Mouse (Mus musculus) forebrain, embryonic 14.5 days (tissue): ENCODE measurements around the gene Hist1h2br. TPM values are rescaled to one million over a fixed set of nuclear protein-coding genes. Genes with fewer than 3 reads are reported as not detected.
"Not testable (repeated sequence)": the region's sequence is repeated elsewhere in the genome, so short reads cannot be mapped to it uniquely, and the experiment has no call there.

ENCODE experiments used
- ATAC-seq: fragments of 200-750 bp; cut with Nextera tagmentation; 2 replicates; pipeline ENCODE4 v1.8.0; 2017; ENCODE audit warnings: mild to moderate bottlenecking, moderate library complexity
- DNase-seq: peaks from one replicate; pipeline ENCODE4 v3.0.0-alpha.2; 2015; ENCODE audit warnings: low spot score
- H3K27ac ChIP-seq: fragments of 300-500 bp; sonication (generic); 2 replicates; pipeline ENCODE4 v1.5.1; 2014; ENCODE audit warnings: low read depth, mild to moderate bottlenecking, control low read depth, low read length, moderate library complexity
- H3K27me3 ChIP-seq: fragments of 300-500 bp; sonication (generic); replicated peaks from 2 replicates; pipeline ENCODE4 v1.6.1; 2014; ENCODE audit warnings: low read length, control low read depth, mixed read lengths; ENCODE audit not compliant: control insufficient read depth, insufficient read depth
- H3K36me3 ChIP-seq: fragments of 300-500 bp; sonication (generic); 2 replicates; pipeline ENCODE4 v1.6.1; 2014; ENCODE audit warnings: low read length, control low read depth; ENCODE audit not compliant: control insufficient read depth, insufficient read depth
- H3K4me1 ChIP-seq: fragments of 300-500 bp; sonication (generic); 2 replicates; pipeline ENCODE4 v1.6.1; 2014; ENCODE audit warnings: antibody characterized with exemption, low read length, control low read depth; ENCODE audit not compliant: control insufficient read depth, insufficient read depth
- H3K4me2 ChIP-seq: fragments of 300-500 bp; sonication (generic); 2 replicates; pipeline ENCODE4 v1.6.1; 2014; ENCODE audit warnings: mild to moderate bottlenecking, control low read depth, low read length
- H3K4me3 ChIP-seq: fragments of 300-500 bp; sonication (generic); 2 replicates; pipeline ENCODE4 v1.5.1; 2014; ENCODE audit warnings: low read depth, low read length, control low read depth
- H3K9ac ChIP-seq: fragments of 300-500 bp; sonication (generic); 2 replicates; pipeline ENCODE4 v1.6.1; 2014; ENCODE audit warnings: mild to moderate bottlenecking, low read length, control low read depth, moderate library complexity
- H3K9me3 ChIP-seq: fragments of 300-500 bp; sonication (generic); replicated peaks from 2 replicates; pipeline ENCODE4 v1.6.1; 2016; ENCODE audit warnings: low read length, control low read depth, mixed read lengths; ENCODE audit not compliant: control insufficient read depth
- WGBS: fragments of 180-500 bp; shearing (Covaris S2); extraction: QIAGEN DNeasy Blood & Tissue Kit; methylation state at CpG from one replicate; pipeline ENCODE4 v1.1.7; 2014; 5-methylcytosine and 5-hydroxymethylcytosine counted together
- polyA plus RNA-seq: library from polyadenylated mRNA; unstranded; fragments of >200 nt; fragmentation: Nextera tagmentation; extraction: Ambion mirVana; gene quantifications from 2 replicates; pipeline ENCODE4 v1.2.1, GENCODE M21; 2014

Gene Hist1h2br
- polyA plus RNA-seq, 1 experiment from 2014 or later: 17.8 TPM

- Histone ChIP-seq H3K36me3 (no peaks in the 10 kb centered on the region), H3K4me3 (no peak overlapping the region), H3K4me2 (no peak overlapping the region), H3K9ac (no peak overlapping the region), H3K27me3 (no peaks in the 10 kb centered on the region), H3K4me1 (no peaks in the 10 kb centered on the region), H3K9me3 (no peaks in the 10 kb centered on the region), H3K27ac (no peak overlapping the region)
- 11% methylated on average over 5 of the region's 5 CpGs for WGBS
- peak; percentile 10 for DNase-seq
- ATAC-seq: no peak
These were observed 28.1 kb downstream of the Hist1h2br start for GRCm38 (mm10) chr13:21861608-21862007.

DNA sequence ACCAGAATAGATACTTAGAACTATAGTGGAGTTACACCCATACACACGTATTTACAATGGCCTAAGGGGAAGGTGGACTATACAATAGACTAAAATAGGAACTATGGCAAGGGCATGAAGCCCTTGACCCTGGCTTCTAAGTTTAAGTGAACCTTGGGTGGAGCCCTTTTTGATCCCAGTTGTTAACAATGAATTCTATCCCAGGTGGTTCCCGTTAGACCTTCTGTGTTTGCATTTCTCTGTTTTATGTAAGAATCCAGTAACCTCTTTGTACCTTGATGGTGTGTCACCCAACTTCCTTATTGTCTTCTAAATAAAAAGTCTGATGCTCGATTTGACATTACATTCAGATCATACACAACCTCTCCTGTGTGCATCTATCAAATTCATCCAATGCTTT, 32.0 kb downstream of the Hist1h2br start:
- not testable (repeated sequence) for H3K27ac ChIP-seq, DNase-seq, H3K4me3 ChIP-seq, H3K27me3 ChIP-seq, H3K9ac ChIP-seq, ATAC-seq, H3K4me1 ChIP-seq, H3K4me2 ChIP-seq, H3K36me3 ChIP-seq, H3K9me3 ChIP-seq
- WGBS: 74% methylated on average over 3 of the region's 3 CpGs

DNA sequence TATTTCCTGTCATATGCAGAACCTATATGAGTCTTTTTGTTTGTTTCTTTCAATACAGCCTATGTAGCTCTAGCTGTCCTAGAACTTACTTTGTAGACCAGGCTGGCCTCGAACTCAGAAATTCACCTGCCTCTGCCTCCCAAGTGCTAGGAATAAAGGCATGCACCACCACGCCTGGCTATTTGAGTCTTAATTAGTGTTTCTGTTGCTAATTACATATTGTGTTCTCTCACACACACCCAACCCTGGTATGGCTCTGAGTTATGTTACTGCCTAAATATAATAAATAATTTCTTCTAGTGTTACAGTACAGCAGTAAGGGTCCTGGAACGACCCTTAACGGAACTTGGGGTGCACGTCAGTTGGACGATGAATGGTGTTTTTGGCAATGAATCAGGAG, 47.2 kb downstream of the Hist1h2br start:
- no peaks in the 10 kb centered on the region for H3K9me3 ChIP-seq
- H3K36me3 ChIP-seq: no peaks in the 10 kb centered on the region
- no peaks in the 10 kb centered on the region for H3K4me1 ChIP-seq
- DNase-seq: no peak
- H3K27me3 ChIP-seq: no peaks in the 10 kb centered on the region
- no peak overlapping the region for H3K27ac ChIP-seq
- WGBS: 83% methylated on average over 6 of the region's 6 CpGs
- no peak overlapping the region for H3K4me2 ChIP-seq
- ATAC-seq: no peak
- no peak overlapping the region for H3K4me3 ChIP-seq
- no peak overlapping the region for H3K9ac ChIP-seq

DNA sequence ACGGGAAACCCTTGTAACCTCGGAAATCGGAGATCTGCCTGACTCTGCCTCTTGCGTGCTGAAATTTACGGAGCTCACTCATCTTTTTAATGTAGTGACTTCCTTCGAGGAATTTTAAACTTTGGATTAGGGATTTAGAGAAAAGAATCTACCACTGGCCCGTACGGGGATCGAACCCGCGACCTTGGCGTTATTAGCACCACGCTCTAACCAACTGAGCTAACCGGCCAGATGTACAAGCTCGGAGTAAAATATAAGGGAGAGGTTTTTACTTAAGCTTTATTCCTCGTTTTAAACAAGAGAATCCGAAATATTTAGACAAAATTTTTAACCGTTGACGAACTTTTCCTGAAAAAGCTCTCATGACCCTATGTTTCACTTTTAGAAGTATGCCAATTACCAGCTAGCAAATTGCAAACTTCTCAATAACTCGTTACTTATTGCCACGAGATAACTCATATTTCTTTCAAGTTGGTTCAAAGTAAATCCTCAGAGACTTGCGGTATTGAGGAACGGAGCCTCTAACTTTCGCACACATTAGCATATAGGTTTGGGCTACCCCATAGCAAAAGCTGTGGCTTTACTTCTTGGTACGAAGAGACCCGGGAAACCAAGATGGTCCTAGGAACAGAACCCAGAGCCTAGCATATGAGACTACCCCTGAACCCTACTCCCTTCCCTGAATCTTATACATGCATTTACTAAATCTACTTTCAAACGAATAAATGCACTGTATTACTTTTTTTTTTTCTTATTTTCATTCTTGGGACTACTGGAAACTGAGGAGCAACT, 48.5 kb downstream of the Hist1h2br start:
- no peaks in the 10 kb centered on the region for H3K27me3 ChIP-seq
- H3K9ac ChIP-seq: no peak overlapping the region
- WGBS: 2% methylated on average over 27 of the region's 27 CpGs
- no peaks in the 10 kb centered on the region for H3K9me3 ChIP-seq
- peak; percentile 24 for DNase-seq
- no peaks in the 10 kb centered on the region for H3K4me1 ChIP-seq
- no peak overlapping the region for H3K27ac ChIP-seq
- no peaks in the 10 kb centered on the region for H3K36me3 ChIP-seq
- peak overlapping the region; percentile 9; the same call in 1 of the 2 replicates for H3K4me3 ChIP-seq
- no peak for ATAC-seq
- H3K4me2 ChIP-seq: peak overlapping the region; percentile 31

GRCm38 (mm10) chr13:21882760-21883405, 49.3 kb downstream of the Hist1h2br start:
- Histone ChIP-seq H3K4me2 (peak overlapping the region; percentile 31; the same call in 1 of the 2 replicates), H3K4me3 (peak overlapping the region; percentile 9; the same call in 1 of the 2 replicates), H3K27me3 (no peaks in the 10 kb centered on the region), H3K9ac (no peak overlapping the region), H3K9me3 (no peaks in the 10 kb centered on the region), H3K27ac (no peak overlapping the region), H3K36me3 (no peaks in the 10 kb centered on the region), H3K4me1 (no peaks in the 10 kb centered on the region)
- WGBS: 1% methylated on average over 13 of the region's 13 CpGs
- 0 out of 2 replicates have a peak, but pooled peaks have one; percentile 42 for ATAC-seq
- peak; percentile 59 for DNase-seq

DNA sequence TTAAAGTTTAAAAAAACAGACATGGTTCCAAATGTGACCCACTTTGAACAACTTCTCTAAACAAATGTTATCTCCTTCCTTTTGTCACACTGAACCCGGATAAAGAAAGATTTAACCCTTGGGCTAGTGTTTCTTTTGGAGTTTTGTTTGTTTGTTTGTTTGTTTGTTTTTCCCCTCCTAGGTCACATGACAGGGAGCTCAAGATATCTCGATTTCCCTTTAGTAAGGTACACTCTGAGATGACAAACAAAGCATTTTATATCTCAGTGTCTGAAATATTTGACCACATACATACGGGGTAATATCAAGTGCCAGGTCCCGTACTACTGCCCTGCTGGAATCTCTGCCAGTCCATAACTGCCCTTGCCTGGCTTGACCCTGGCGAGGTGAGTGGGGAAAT, 49.9 kb downstream of the Hist1h2br start:
- 31% methylated on average over 5 of the region's 5 CpGs for WGBS
- H3K9me3 ChIP-seq: no peaks in the 10 kb centered on the region
- H3K27ac ChIP-seq: no peak overlapping the region
- no peak overlapping the region for H3K9ac ChIP-seq
- ATAC-seq (no peak), DNase-seq (no peak)
- 0 out of 2 replicates have a peak overlapping the region, but pooled peaks have one; percentile 9 for H3K4me3 ChIP-seq
- no peaks in the 10 kb centered on the region for H3K36me3 ChIP-seq
- H3K4me2 ChIP-seq: peak overlapping the region; percentile 25; the same call in 1 of the 2 replicates
- H3K4me1 ChIP-seq: no peaks in the 10 kb centered on the region
- H3K27me3 ChIP-seq: no peaks in the 10 kb centered on the region

DNA sequence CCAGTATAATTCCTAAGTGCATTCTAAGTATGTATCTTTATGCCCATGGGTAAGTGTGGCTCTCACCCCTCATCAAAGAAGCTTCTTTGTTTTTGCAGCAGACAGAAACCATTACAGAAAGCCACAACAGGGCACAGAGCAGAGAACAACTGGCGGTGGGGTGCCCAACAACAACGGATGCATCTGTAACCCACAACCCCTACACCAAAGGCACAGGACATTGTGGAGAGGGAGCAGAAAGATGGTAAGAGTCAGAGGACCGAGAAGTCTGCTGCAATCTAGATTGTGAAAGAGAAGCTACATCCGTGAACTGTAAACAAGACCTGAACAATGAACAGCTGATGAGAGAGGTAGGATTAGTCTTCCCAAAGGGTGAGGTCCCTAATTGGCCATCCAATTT, 51.0 kb downstream of the Hist1h2br start:
- Histone ChIP-seq H3K4me1 (no peaks in the 10 kb centered on the region), H3K36me3 (no peaks in the 10 kb centered on the region), H3K4me2 (no peak overlapping the region), H3K9ac (no peak overlapping the region), H3K27me3 (no peaks in the 10 kb centered on the region), H3K27ac (no peak overlapping the region), H3K4me3 (no peak overlapping the region), H3K9me3 (no peaks in the 10 kb centered on the region)
- DNase-seq (no peak), ATAC-seq (no peak)
- 63% methylated on average over 4 of the region's 4 CpGs for WGBS
